Mouse (Mus musculus) ES-Bruce4 (cell line): Measurements from ENCODE around the gene Sqstm1. TPM values are rescaled to one million over a fixed set of nuclear protein-coding genes. Genes with fewer than 3 reads are reported as not detected.

Experiments
- H3K27ac ChIP-seq: 2 replicates; pipeline ENCODE4 v1.5.1; 2012; ENCODE audit warnings: low read length, inconsistent platforms; ENCODE audit not compliant: insufficient read depth
- H3K27me3 ChIP-seq: 2 replicates; pipeline ENCODE4 v1.6.1; 2012; ENCODE audit warnings: mild to moderate bottlenecking, low read length, inconsistent platforms; ENCODE audit not compliant: control insufficient read depth, poor library complexity, insufficient read depth, severe bottlenecking
- H3K36me3 ChIP-seq: 2 replicates; pipeline ENCODE4 v1.6.1; 2012; ENCODE audit warnings: inconsistent platforms, mild to moderate bottlenecking, low read length, moderate library complexity; ENCODE audit not compliant: control insufficient read depth, poor library complexity, insufficient read depth, severe bottlenecking
- H3K4me1 ChIP-seq: one replicate; pipeline ENCODE4 v1.8.1; 2011; ENCODE audit warnings: low read length; ENCODE audit not compliant: control insufficient read depth, insufficient read depth
- H3K4me3 ChIP-seq: 2 replicates; pipeline ENCODE4 v1.5.1; 2011; ENCODE audit warnings: low read depth, mild to moderate bottlenecking, low read length
- H3K9ac ChIP-seq: 2 replicates; pipeline ENCODE4 v1.6.1; 2012; ENCODE audit warnings: low read depth, mild to moderate bottlenecking, inconsistent platforms; ENCODE audit not compliant: poor library complexity, severe bottlenecking
- H3K9me3 ChIP-seq: replicated peaks from 2 replicates; pipeline ENCODE4 v1.6.1; 2012; ENCODE audit warnings: mild to moderate bottlenecking, low read length, inconsistent platforms; ENCODE audit not compliant: control insufficient read depth, poor library complexity, insufficient read depth, severe bottlenecking
- CTCF ChIP-seq: IDR thresholded peaks from one replicate; pipeline ENCODE4 v1.8.1; 2011; ENCODE audit warnings: low read depth, low read length
- EP300 ChIP-seq: IDR thresholded peaks from 2 replicates; pipeline ENCODE4 v1.6.1; 2011; ENCODE audit warnings: low read depth, low read length; ENCODE audit not compliant: insufficient read depth
- POLR2A ChIP-seq: IDR thresholded peaks from one replicate; pipeline ENCODE4 v1.8.1; 2011; ENCODE audit warnings: low read length; ENCODE audit not compliant: insufficient read depth
- polyA plus RNA-seq: library from polyadenylated mRNA; stranded (reverse); fragments of >200 nt; gene quantifications from 2 replicates; pipeline ENCODE4 v1.2.4, GENCODE M21; 2011; ENCODE audit warnings: low read depth; ENCODE audit not compliant: missing spikeins, insufficient read depth, insufficient read length

Gene Sqstm1
- polyA plus RNA-seq, 1 experiment, result 259 TPM

DNA sequence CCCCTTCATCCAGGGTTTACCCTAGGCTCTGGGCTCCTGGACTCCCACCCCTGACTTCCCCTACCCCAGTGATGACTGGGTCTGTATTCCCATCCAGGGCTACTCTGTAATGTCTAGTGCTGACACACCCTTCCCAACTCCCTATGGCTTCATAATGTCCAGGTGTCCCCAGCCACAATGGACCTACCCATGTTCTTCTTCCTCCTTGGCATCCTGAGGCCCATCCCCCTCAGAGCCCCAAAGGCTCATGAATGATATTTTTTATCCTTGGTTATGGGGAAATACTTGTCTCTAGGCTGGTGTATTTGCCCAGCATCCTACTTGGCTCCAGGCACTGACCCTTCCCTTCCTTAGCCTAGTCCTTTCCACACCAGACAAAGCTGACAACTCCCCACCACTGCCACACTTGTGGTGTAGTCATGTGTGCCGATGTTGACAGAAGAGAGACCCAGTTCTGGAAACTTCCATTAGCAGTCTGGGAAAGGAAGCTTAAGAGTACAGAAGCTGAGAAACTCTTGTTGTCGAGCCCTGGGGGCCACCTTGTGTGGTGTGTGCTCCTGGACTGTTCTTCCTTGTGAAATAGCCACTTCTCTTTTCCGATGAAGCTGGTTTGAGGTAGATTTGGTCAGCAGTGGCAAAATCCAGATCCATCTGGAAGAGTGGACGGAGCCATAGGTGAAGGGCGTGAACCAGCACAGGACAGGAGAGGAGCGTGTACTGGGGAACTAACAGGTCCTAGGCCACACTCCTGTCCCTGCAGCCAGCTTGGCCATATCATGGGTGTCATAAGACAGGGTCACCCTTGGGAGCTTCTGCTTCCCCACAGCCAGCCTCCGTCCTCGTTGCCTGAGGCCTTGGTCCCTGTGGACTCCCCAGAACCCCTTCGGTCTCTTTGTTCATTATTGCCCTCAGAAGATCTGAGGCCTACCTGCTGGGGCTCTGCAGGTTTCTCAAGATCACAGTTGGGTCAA is 28.5 kb upstream of the Sqstm1 start:
- no peaks in the 10 kb centered on the region for H3K9me3 ChIP-seq
- no peaks in the 10 kb centered on the region for H3K27me3 ChIP-seq
- H3K9ac ChIP-seq, result no peak overlapping the region
- H3K4me1 ChIP-seq, result peaks cover 4% of the 10 kb centered on the region
- TF ChIP-seq EP300, result no peak
- TF ChIP-seq POLR2A, result no peak
- TF ChIP-seq CTCF, result no peak
- no peak overlapping the region for H3K4me3 ChIP-seq
- 0 out of 2 replicates have a peak, but pooled peaks cover 2% of the 10 kb centered on the region for H3K36me3 ChIP-seq
- no peak overlapping the region for H3K27ac ChIP-seq

DNA sequence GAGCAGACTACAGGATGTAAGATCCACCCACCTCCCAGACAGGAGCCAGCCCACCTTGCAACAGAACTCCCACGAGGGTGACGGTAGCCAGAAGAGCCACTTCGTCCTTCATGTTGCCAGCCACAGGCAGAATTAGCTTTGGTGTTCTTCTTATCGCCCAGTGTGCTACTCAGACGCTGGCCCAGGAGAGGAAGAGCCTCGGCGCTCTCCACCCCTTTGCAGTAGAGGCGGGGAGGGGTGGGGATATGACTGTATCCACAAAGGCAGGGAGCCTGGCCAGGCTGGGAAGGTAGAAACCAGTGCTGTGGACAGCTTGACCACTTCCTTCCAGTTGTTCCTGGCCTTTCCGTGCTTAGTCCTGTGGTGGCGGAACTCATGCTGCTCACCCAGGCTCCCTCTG is 27.7 kb upstream of the Sqstm1 start, which contains the start of gene Ltc4s:
Gene Ltc4s (minus strand): TSS at position 293 of the 400 bp plus-strand sequence.
- Histone ChIP-seq H3K9ac (peak within 1 kb of the TSS; percentile 83), H3K4me1 (peaks cover 4% of the 10 kb centered on the region), H3K4me3 (peak within 1 kb of the TSS; percentile 81), H3K27ac (no peak within 1 kb of the TSS), H3K36me3 (no peaks in the 10 kb centered on the region), H3K27me3 (no peaks in the 10 kb centered on the region), H3K9me3 (no peaks in the 10 kb centered on the region)
- TF ChIP-seq CTCF (no peak), POLR2A (no peak), EP300 (no peak)

DNA sequence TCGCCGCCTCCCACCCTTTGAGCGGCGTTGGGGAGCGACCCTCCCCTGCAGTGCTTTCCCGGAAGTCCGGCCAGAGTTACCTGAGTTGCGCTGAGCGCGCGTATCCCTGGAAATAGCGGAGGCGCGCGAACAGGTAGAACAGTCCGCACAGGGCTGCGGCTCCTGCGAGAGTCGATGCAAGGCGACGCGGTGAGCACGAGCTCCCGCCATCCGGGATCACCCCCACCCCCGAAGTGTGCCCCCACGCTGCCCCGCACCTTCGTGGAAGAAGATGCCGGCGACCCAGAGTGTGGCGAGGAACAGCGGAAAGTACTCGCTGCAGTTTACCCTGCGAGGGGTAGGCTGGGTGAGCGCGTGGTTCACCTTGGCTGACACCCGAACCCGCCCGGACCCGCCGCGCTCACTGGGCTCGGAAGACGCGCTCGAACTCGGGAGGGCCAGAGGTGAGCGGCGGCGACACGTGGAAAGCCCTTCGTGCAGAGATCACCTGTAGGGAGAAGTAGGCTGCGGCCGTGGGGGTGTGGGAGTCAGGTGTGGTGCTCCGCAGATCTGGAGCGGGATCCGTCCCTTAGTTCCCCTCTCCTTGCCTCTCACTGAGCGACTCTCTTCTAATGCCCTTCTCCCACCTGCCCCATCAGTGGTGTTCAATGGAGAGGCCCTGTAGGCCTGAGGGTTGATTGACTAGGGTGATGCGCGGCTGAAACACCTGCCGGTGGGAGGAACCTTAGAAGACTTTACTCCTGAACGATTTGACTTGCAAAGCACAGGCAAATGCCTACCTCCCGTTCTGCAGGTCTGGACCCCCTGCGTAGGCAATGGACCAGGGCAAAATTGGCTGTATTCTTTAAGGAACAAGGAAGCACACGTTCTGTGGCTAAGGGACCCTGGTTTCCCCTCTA is 26.6 kb upstream of the Sqstm1 start:
- Histone ChIP-seq H3K4me3 (peak overlapping the region; percentile 81), H3K4me1 (peaks cover 4% of the 10 kb centered on the region), H3K9ac (peak overlapping the region; percentile 83), H3K27ac (no peak overlapping the region), H3K36me3 (no peaks in the 10 kb centered on the region), H3K9me3 (no peaks in the 10 kb centered on the region), H3K27me3 (no peaks in the 10 kb centered on the region)
- TF ChIP-seq POLR2A (no peak), CTCF (no peak), EP300 (no peak)

DNA sequence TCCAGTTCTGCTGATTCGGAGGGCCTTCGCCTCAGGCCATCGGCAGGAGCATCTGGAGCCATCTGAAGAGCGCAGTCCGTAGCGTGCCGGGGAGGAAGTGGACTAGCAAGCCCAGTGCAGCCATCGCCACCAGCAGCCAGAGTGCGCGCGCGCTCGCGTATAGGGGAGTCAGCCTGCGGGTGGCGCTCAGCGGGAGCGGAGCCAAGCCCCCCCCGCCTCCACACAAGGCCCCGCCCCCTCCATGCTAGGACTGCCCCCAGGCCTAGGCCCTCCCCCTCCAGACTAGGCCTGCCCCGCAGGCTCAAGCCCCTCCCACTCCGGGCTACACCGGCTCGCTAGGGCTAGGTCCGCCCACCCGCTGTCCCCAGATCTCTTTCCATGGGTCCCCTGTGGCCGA is 25.9 kb upstream of the Sqstm1 start:
- TF ChIP-seq CTCF (peak; percentile 38), POLR2A (no peak), EP300 (0 out of 2 replicates have a peak, but pooled peaks have one; percentile 3)
- Histone ChIP-seq H3K9me3 (no peaks in the 10 kb centered on the region), H3K27me3 (no peaks in the 10 kb centered on the region), H3K36me3 (no peaks in the 10 kb centered on the region), H3K4me1 (peaks cover 4% of the 10 kb centered on the region), H3K4me3 (peak overlapping the region; percentile 81), H3K9ac (peak overlapping the region; percentile 83), H3K27ac (no peak overlapping the region)

DNA sequence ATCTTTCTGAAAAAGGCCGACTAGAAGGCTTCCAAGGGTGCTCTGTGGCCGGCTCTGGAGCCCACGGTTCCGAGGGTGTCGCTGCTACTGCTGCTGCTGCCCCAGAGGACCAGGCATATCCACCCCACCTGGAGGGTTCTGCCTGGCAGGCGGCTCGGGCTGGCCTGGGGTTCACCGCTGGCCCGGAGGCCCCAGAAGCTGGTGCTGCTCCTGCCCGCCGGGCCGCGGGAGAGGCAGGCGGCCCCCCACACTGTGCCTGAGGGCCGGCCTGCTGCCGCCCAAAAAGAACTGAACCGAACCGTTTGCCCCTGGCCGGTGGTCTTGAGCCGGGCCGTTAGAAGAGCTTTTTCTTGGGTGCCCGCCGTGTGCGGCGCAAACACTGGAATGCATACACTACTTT is 24.0 kb upstream of the Sqstm1 start:
- Histone ChIP-seq H3K9me3 (no peaks in the 10 kb centered on the region), H3K4me1 (peaks cover 6% of the 10 kb centered on the region), H3K27me3 (no peaks in the 10 kb centered on the region), H3K4me3 (peak overlapping the region; percentile 2; the same call in 1 of the 2 replicates), H3K9ac (peak overlapping the region; percentile 43; the same call in 1 of the 2 replicates), H3K36me3 (no peaks in the 10 kb centered on the region), H3K27ac (no peak overlapping the region)
- TF ChIP-seq POLR2A, result no peak
